Mouse (Mus musculus) liver, embryonic 14.5 days (tissue): ENCODE measurements around the gene Mab21l3. TPM values are rescaled to one million over a fixed set of nuclear protein-coding genes. Genes with fewer than 3 reads are reported as not detected.

Experiments used
- ATAC-seq: fragments of 200-750 bp; cut with Nextera tagmentation; 2 replicates; pipeline ENCODE4 v1.8.0; 2017; ENCODE audit warnings: moderate number of reproducible peaks, mild to moderate bottlenecking, moderate library complexity; ENCODE audit not compliant: insufficient read depth
- DNase-seq, 3 experiments: peaks; one replicate each; pipeline ENCODE4 v3.0.0-alpha.2; 2012 to 2013; ENCODE audit warnings: low read depth in 3 of 3, low spot score in 3 of 3
- H3K27ac ChIP-seq: fragments of 300-500 bp; sonication (generic); 2 replicates; pipeline ENCODE4 v1.5.1; 2014; ENCODE audit warnings: moderate library complexity, mild to moderate bottlenecking, control low read depth, inconsistent platforms
- H3K27me3 ChIP-seq: fragments of 300-500 bp; sonication (generic); 2 replicates; pipeline ENCODE4 v1.6.1; 2014; ENCODE audit warnings: mild to moderate bottlenecking, low read length, moderate library complexity; ENCODE audit not compliant: control insufficient read depth, insufficient read depth
- H3K36me3 ChIP-seq: fragments of 300-500 bp; sonication (generic); replicated peaks from 2 replicates; pipeline ENCODE4 v1.6.1; 2014; ENCODE audit warnings: low read depth; ENCODE audit not compliant: control insufficient read depth, insufficient read depth
- H3K4me1 ChIP-seq, 2 experiments: fragments of 200-500 bp in 1 of 2; fragments of 300-500 bp in 1 of 2; sonication (generic) in 1 of 2; replicated peaks; 2 replicates each; pipeline ENCODE4 v1.6.1; 2012 to 2014; ENCODE audit warnings: antibody characterized with exemption in 1 of 2, inconsistent platforms in 1 of 2, low read length in 1 of 2; ENCODE audit not compliant: control insufficient read depth in 2 of 2, insufficient read depth in 2 of 2
- H3K4me2 ChIP-seq: fragments of 300-500 bp; sonication (generic); 2 replicates; pipeline ENCODE4 v1.6.1; 2014; ENCODE audit warnings: low read depth, mild to moderate bottlenecking, control low read depth, moderate library complexity
- H3K4me3 ChIP-seq, 2 experiments: fragments of 200-500 bp in 1 of 2; fragments of 300-500 bp in 1 of 2; sonication (generic) in 1 of 2; 2 replicates each; pipeline ENCODE4 v1.5.1; 2012 to 2014; ENCODE audit warnings: low read depth in 2 of 2, low read length in 2 of 2, mild to moderate bottlenecking in 2 of 2, control low read depth in 1 of 2, inconsistent platforms in 1 of 2, moderate library complexity in 1 of 2; ENCODE audit not compliant: insufficient read depth in 1 of 2
- H3K9ac ChIP-seq: fragments of 300-500 bp; sonication (generic); replicated peaks from 2 replicates; pipeline ENCODE4 v1.6.1; 2014; ENCODE audit warnings: mild to moderate bottlenecking, control low read depth, moderate library complexity
- H3K9me3 ChIP-seq: fragments of 300-500 bp; sonication (generic); 2 replicates; pipeline ENCODE4 v1.6.1; 2016; ENCODE audit warnings: low read length, mixed read lengths; ENCODE audit not compliant: control insufficient read depth
- CTCF ChIP-seq: IDR thresholded peaks from 2 replicates; pipeline ENCODE4 v1.5.1; 2016; ENCODE audit warnings: antibody characterized with exemption, low read depth, control low read depth
- EP300 ChIP-seq: IDR thresholded peaks from 2 replicates; pipeline ENCODE4 v1.6.1; 2016; ENCODE audit warnings: antibody characterized with exemption, low read depth
- WGBS: fragments of 180-500 bp; shearing (Covaris S2); extraction: QIAGEN DNeasy Blood & Tissue Kit; methylation state at CpG from one replicate; pipeline ENCODE4 v1.1.7; 2014; ENCODE audit not compliant: insufficient replicate concordance; 5-methylcytosine and 5-hydroxymethylcytosine counted together
- polyA plus RNA-seq, 2 experiments: library from polyadenylated mRNA; depleted of rRNA in 1 of 2; stranded (reverse) in 1 of 2; unstranded in 1 of 2; fragments of >200 nt; fragmentation: Nextera tagmentation in 1 of 2; extraction: Ambion mirVana in 1 of 2; gene quantifications; 2 replicates each; pipeline versions ENCODE4 v1.2.1 to v1.2.3; 2012 to 2014

Gene Mab21l3
- polyA plus RNA-seq, 2 experiments: 0.02 TPM; not detected in 1

- peaks cover 0 to 12% of the 10 kb centered on the region in 2 experiments; a peak in 2 of 4 replicates for H3K4me1 ChIP-seq
- H3K27ac ChIP-seq: no peak overlapping the region
- H3K9ac ChIP-seq: no peak overlapping the region
- no peak overlapping the region for H3K4me2 ChIP-seq
- H3K27me3 ChIP-seq: no peaks in the 10 kb centered on the region
- 20% methylated on average over 11 of the region's 11 CpGs for WGBS
- no peaks in the 10 kb centered on the region for H3K36me3 ChIP-seq
- no peak overlapping the region for H3K4me3 ChIP-seq
- no peak for DNase-seq
- no peaks in the 10 kb centered on the region for H3K9me3 ChIP-seq
- no peak for ATAC-seq
- no peak for TF ChIP-seq EP300
- TF ChIP-seq CTCF: no peak
These were observed 48.2 kb downstream of the Mab21l3 start for GRCm38 (mm10) chr3:101800596-101801018.

DNA sequence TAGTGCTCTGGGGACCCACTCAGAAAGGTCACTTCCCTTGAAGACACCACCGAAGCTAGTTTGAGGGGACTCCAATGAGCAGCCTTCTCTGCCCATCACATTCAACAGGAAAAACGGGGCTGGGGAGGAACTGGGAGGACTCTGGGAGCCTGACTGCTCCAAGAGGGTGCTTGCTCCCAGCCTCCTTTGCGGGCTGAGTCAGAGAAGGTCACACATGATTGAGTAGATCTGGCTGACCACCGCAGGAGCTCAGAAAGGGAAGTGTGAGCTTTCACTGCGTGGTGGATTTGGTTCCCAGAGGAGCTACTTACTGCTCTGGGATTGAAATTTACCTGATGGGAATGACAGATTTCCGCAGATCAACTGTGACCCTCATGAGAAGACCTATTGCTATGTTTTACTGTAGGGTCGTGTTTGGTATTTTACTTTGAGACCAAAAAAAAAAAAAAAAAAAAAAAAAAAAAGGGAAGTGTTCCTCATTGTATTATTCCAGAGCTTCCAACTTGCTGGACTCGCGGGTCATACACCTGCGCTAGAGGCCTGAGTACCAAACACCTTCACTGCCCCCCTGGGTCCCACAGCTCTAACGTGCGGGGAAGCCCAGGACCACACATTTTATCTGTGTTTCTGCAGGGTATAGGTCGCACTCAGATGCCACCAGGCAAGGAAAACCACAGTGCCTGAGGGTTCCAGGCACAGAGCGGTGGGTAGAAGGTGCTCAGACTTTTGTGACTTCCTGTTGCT is 48.7 kb downstream of the Mab21l3 start:
- no peaks in the 10 kb centered on the region for H3K9me3 ChIP-seq
- H3K27me3 ChIP-seq: no peaks in the 10 kb centered on the region
- ATAC-seq: no peak
- H3K4me1 ChIP-seq: peaks cover 0 to 6% of the 10 kb centered on the region in 2 experiments; a peak in 2 of 4 replicates
- WGBS: 19% methylated on average over 14 of the region's 14 CpGs
- no peaks in the 10 kb centered on the region for H3K36me3 ChIP-seq
- no peak for DNase-seq
- H3K4me2 ChIP-seq: no peak overlapping the region
- H3K9ac ChIP-seq: no peak overlapping the region
- TF ChIP-seq EP300 (no peak), CTCF (no peak)
- H3K4me3 ChIP-seq: no peak overlapping the region
- H3K27ac ChIP-seq: no peak overlapping the region

DNA sequence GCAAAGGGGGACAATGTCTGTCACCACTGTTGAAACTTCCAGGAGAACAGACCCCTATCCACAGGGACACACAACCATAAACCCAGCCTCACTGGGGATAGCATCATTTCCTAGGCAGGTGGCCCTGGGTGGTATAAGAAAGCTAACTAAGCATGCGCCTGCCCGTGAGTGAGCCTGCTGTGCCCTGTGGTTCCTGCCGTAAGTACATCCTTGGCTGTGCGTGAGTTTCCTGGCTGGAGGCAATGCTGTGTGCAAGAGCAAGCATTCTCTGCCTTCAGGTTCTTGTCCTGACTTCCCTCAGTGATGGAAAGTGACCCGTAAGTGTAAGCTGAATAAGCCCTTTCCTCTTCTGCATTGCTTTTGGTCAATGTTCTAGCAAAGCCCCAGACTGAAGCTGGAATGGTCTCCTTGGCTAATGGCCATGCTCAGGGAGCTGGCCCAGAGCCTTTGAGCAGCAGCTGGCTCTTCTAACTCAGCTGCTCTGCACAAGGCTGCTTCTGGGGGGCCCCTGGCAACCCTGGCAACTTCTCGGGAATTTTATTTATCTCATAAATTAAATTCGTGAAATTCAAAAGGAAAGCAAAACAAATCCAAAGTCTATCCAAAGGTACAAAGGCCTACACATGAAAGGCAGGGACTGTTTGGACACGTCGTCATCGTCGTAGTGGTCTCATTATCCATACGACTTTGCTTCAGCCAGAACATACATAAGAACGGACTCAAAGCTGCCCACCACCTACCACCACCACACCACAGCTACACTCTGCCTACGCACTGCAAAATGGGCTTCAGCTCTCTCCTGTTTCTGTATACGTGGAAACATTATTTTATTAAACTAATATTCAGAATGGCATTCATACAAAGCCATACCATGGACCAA is 50.7 kb downstream of the Mab21l3 start:
- ATAC-seq (no peak), DNase-seq (no peak)
- Histone ChIP-seq H3K27me3 (no peaks in the 10 kb centered on the region), H3K4me3 (no peak overlapping the region), H3K9me3 (no peaks in the 10 kb centered on the region), H3K9ac (no peak overlapping the region), H3K4me2 (no peak overlapping the region), H3K27ac (no peak overlapping the region), H3K4me1 (peaks cover 0 to 1% of the 10 kb centered on the region in 2 experiments; a peak in 1 of 4 replicates), H3K36me3 (no peaks in the 10 kb centered on the region)
- no peak for TF ChIP-seq EP300
- TF ChIP-seq CTCF: no peak
- WGBS: 69% methylated on average over 15 of the region's 15 CpGs

DNA sequence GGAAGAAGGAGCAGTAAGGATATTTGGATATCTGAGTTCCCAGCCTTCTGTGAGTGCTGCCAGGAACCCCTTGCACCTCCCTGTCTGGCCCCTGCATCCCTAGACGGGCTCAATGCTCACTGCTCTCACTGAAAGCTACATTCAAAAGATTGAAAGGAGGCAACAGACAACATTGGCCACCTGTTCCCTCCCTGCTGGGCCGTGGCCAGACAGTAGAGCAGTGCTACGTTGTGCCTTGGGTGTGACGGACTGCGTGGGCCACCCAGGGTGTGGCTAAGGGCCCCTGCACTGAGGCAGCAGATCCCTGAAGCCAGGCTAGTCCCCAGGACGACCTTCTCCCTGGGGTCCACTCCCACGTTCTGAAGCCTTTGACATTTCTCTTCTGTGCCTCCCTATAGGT is 52.5 kb downstream of the Mab21l3 start:
- 29% methylated on average over 7 of the region's 7 CpGs for WGBS
- no peaks in the 10 kb centered on the region for H3K36me3 ChIP-seq
- no peaks in the 10 kb centered on the region for H3K9me3 ChIP-seq
- no peak overlapping the region for H3K27ac ChIP-seq
- ATAC-seq: no peak
- H3K4me2 ChIP-seq: no peak overlapping the region
- DNase-seq: no peak
- H3K4me1 ChIP-seq: peaks cover 0 to 1% of the 10 kb centered on the region in 2 experiments; a peak in 1 of 4 replicates
- H3K4me3 ChIP-seq: no peak overlapping the region
- no peaks in the 10 kb centered on the region for H3K27me3 ChIP-seq
- TF ChIP-seq CTCF: no peak
- TF ChIP-seq EP300: no peak
- no peak overlapping the region for H3K9ac ChIP-seq

- Histone ChIP-seq H3K36me3 (no peaks in the 10 kb centered on the region), H3K27me3 (no peaks in the 10 kb centered on the region), H3K27ac (no peak overlapping the region), H3K4me2 (no peak overlapping the region), H3K4me1 (peaks cover 0 to 1% of the 10 kb centered on the region in 2 experiments; a peak in 1 of 4 replicates), H3K9me3 (no peaks in the 10 kb centered on the region), H3K4me3 (no peak overlapping the region), H3K9ac (no peak overlapping the region)
- no peak for TF ChIP-seq EP300
- TF ChIP-seq CTCF: peak; percentile 60
- ATAC-seq (no peak), DNase-seq (no peak)
- 59% methylated on average over 15 of the region's 15 CpGs for WGBS
These were observed 53.2 kb downstream of the Mab21l3 start for GRCm38 (mm10) chr3:101795387-101796039.
